Mouse (Mus musculus): ENCODE data around the gene Birc2. TPM values are rescaled to one million over a fixed set of nuclear protein-coding genes. Genes with fewer than 3 reads are reported as not detected.

The Birc2 gene
- total RNA-seq, 2 experiments from 2014 or later, result 21.9 to 22.0 TPM

GRCm38 (mm10) chr9:7836331-7836730 lies 533 bp downstream of the Birc2 start:
- peak overlapping the region; percentile 79 for H3K4me3 ChIP-seq
- peak overlapping the region; percentile 98 for H3K27ac ChIP-seq
- peak; percentile 53 for DNase-seq
- intact Hi-C loops (cut with DNase I), result loop anchor here (2.0 to 5.0 kb wide), 2 partner anchors 36 to 61 kb away; partner anchors contain the start of gene Birc3
- no peak for TF ChIP-seq CTCF (IDR thresholded peaks at IDR 0.05)

GRCm38 (mm10) chr9:7835302-7835701 lies 1.6 kb downstream of the Birc2 start:
- Histone ChIP-seq H3K27ac (peak overlapping the region; percentile 98; the same call in 1 of the 2 replicates), H3K4me3 (peak overlapping the region; percentile 79; the same call in 1 of the 2 replicates)
- DNase-seq, result no peak
- no peak for TF ChIP-seq CTCF (IDR thresholded peaks at IDR 0.05)
- intact Hi-C loops (cut with DNase I), result loop anchor here (5.0 kb wide), 1 partner anchor 62 kb away; no protein-coding TSS in a partner anchor

GRCm38 (mm10) chr9:7833421-7833820 lies 3.4 kb downstream of the Birc2 start:
- TF ChIP-seq CTCF (IDR thresholded peaks at IDR 0.05), result no peak
- Histone ChIP-seq H3K4me3 (peak overlapping the region; percentile 52), H3K27ac (peak overlapping the region; percentile 6; the same call in 1 of the 2 replicates)
- no peak for DNase-seq
- intact Hi-C loops (cut with DNase I), result loop anchor here (5.0 kb wide), 1 partner anchor 51 kb away; no protein-coding TSS in a partner anchor

GRCm38 (mm10) chr9:7829531-7830528 lies 7.0 kb downstream of the Birc2 start:
- Histone ChIP-seq H3K27ac (peak overlapping the region; percentile 66), H3K4me3 (peak overlapping the region; percentile 27)
- intact Hi-C loops (cut with DNase I), result loop anchor here (5.0 kb wide), 1 partner anchor 48 kb away; no protein-coding TSS in a partner anchor
- no peak for DNase-seq
- TF ChIP-seq CTCF (IDR thresholded peaks at IDR 0.05), result no peak

GRCm38 (mm10) chr9:7828706-7829105 lies 8.2 kb downstream of the Birc2 start:
- TF ChIP-seq CTCF (IDR thresholded peaks at IDR 0.05), result no peak
- intact Hi-C loops (cut with DNase I), result no loop called here
- DNase-seq, result no peak
- Histone ChIP-seq H3K4me3 (no peak overlapping the region), H3K27ac (peak overlapping the region; percentile 66)

- H3K4me3 ChIP-seq, result no peak overlapping the region
- H3K27ac ChIP-seq, result no peak overlapping the region
- intact Hi-C loops (cut with DNase I), result no loop called here
- no peak for DNase-seq
- no peak for TF ChIP-seq CTCF (IDR thresholded peaks at IDR 0.05)
Measured at GRCm38 (mm10) chr9:7824916-7825315, 11.9 kb downstream of the Birc2 start.

- intact Hi-C loops (cut with DNase I), result no loop called here
- TF ChIP-seq CTCF (IDR thresholded peaks at IDR 0.05), result peak; percentile 22; the same call in 1 of the 2 replicates
Measured at GRCm38 (mm10) chr9:7822758-7823157, 14.1 kb downstream of the Birc2 start.

GRCm38 (mm10) chr9:7805101-7805506 lies 31.8 kb downstream of the Birc2 start:
- intact Hi-C loops (cut with DNase I), result no loop called here

More at GRCm38 (mm10) chr9:7822758-7823157, 14.1 kb downstream of the Birc2 start:
- no peak overlapping the region for H3K27ac ChIP-seq
- no peak for DNase-seq
- H3K4me3 ChIP-seq, result no peak overlapping the region

GRCm38 (mm10) chr9:7798555-7798954 lies 38.3 kb downstream of the Birc2 start:
- Histone ChIP-seq H3K4me3 (no peak overlapping the region), H3K27ac (no peak overlapping the region)
- intact Hi-C loops (cut with DNase I), result no loop called here
- DNase-seq, result no peak
- no peak for TF ChIP-seq CTCF (IDR thresholded peaks at IDR 0.05)

More at GRCm38 (mm10) chr9:7805101-7805506, 31.8 kb downstream of the Birc2 start:
- no peak for DNase-seq
- Histone ChIP-seq H3K4me3 (no peak overlapping the region), H3K27ac (no peak overlapping the region)
- TF ChIP-seq CTCF (IDR thresholded peaks at IDR 0.05), result no peak

GRCm38 (mm10) chr9:7797542-7797941 lies 39.3 kb downstream of the Birc2 start:
- Histone ChIP-seq H3K27ac (no peak overlapping the region), H3K4me3 (no peak overlapping the region)
- TF ChIP-seq CTCF (IDR thresholded peaks at IDR 0.05), result no peak
- intact Hi-C loops (cut with DNase I), result no loop called here
- DNase-seq, result no peak

- no peak for TF ChIP-seq CTCF (IDR thresholded peaks at IDR 0.05)
- H3K4me3 ChIP-seq, result no peak overlapping the region
- H3K27ac ChIP-seq, result no peak overlapping the region
- intact Hi-C loops (cut with DNase I), result no loop called here
- no peak for DNase-seq
Measured at GRCm38 (mm10) chr9:7796129-7796864, 40.6 kb downstream of the Birc2 start.

GRCm38 (mm10) chr9:7795581-7795980 lies 41.3 kb downstream of the Birc2 start:
- intact Hi-C loops (cut with DNase I), result no loop called here

More at GRCm38 (mm10) chr9:7795581-7795980, 41.3 kb downstream of the Birc2 start:
- no peak for DNase-seq
- no peak overlapping the region for H3K27ac ChIP-seq
- H3K4me3 ChIP-seq, result no peak overlapping the region
- no peak for TF ChIP-seq CTCF (IDR thresholded peaks at IDR 0.05)
